Mouse (Mus musculus) midbrain, embryonic 13.5 days (tissue): ENCODE measurements around the gene Ubap2. TPM values are rescaled to one million over a fixed set of nuclear protein-coding genes. Genes with fewer than 3 reads are reported as not detected.
A peak's percentile ranks its signal among the peaks of the same experiment; 100 is the strongest.

ENCODE experiments used
- ATAC-seq: fragments of 200-750 bp; cut with Nextera tagmentation; 2 replicates; pipeline ENCODE4 v1.8.0; 2017; ENCODE audit warnings: mild to moderate bottlenecking, moderate TSS enrichment, moderate library complexity
- H3K27ac ChIP-seq: fragments of 300-500 bp; sonication (generic); 2 replicates; pipeline ENCODE4 v1.5.1; 2015; ENCODE audit warnings: inconsistent platforms, mild to moderate bottlenecking, moderate library complexity
- H3K27me3 ChIP-seq: fragments of 300-500 bp; sonication (generic); 2 replicates; pipeline ENCODE4 v1.6.1; 2015; ENCODE audit warnings: mild to moderate bottlenecking, inconsistent platforms
- H3K36me3 ChIP-seq: fragments of 300-500 bp; sonication (generic); 2 replicates; pipeline ENCODE4 v1.6.1; 2015; ENCODE audit warnings: mild to moderate bottlenecking, inconsistent platforms
- H3K4me1 ChIP-seq: fragments of 300-500 bp; sonication (generic); replicated peaks from 2 replicates; pipeline ENCODE4 v1.6.1; 2015; ENCODE audit warnings: inconsistent platforms
- H3K4me2 ChIP-seq: fragments of 300-500 bp; sonication (generic); replicated peaks from 2 replicates; pipeline ENCODE4 v1.6.1; 2015; ENCODE audit warnings: moderate library complexity, mild to moderate bottlenecking, inconsistent platforms
- H3K4me3 ChIP-seq: fragments of 300-500 bp; sonication (generic); replicated peaks from 2 replicates; pipeline ENCODE4 v1.5.1; 2015; ENCODE audit warnings: mild to moderate bottlenecking, inconsistent platforms
- H3K9ac ChIP-seq: fragments of 300-500 bp; sonication (generic); replicated peaks from 2 replicates; pipeline ENCODE4 v1.6.1; 2015; ENCODE audit warnings: mild to moderate bottlenecking, inconsistent platforms
- H3K9me3 ChIP-seq: fragments of 300-500 bp; sonication (generic); 2 replicates; pipeline ENCODE4 v1.6.1; 2016; ENCODE audit warnings: mild to moderate bottlenecking, inconsistent platforms
- WGBS: fragments of 180-500 bp; shearing (Covaris S2); methylation state at CpG from one replicate; pipeline ENCODE4 v1.1.7; 2015; 5-methylcytosine and 5-hydroxymethylcytosine counted together
- polyA plus RNA-seq: library from polyadenylated mRNA; unstranded; fragments of >200 nt; fragmentation: Nextera tagmentation; extraction: Ambion mirVana; gene quantifications from 2 replicates; pipeline ENCODE4 v1.2.1, GENCODE M21; 2015

Ubap2 gene
- polyA plus RNA-seq, 1 experiment from 2014 or later, result 59.7 TPM

DNA sequence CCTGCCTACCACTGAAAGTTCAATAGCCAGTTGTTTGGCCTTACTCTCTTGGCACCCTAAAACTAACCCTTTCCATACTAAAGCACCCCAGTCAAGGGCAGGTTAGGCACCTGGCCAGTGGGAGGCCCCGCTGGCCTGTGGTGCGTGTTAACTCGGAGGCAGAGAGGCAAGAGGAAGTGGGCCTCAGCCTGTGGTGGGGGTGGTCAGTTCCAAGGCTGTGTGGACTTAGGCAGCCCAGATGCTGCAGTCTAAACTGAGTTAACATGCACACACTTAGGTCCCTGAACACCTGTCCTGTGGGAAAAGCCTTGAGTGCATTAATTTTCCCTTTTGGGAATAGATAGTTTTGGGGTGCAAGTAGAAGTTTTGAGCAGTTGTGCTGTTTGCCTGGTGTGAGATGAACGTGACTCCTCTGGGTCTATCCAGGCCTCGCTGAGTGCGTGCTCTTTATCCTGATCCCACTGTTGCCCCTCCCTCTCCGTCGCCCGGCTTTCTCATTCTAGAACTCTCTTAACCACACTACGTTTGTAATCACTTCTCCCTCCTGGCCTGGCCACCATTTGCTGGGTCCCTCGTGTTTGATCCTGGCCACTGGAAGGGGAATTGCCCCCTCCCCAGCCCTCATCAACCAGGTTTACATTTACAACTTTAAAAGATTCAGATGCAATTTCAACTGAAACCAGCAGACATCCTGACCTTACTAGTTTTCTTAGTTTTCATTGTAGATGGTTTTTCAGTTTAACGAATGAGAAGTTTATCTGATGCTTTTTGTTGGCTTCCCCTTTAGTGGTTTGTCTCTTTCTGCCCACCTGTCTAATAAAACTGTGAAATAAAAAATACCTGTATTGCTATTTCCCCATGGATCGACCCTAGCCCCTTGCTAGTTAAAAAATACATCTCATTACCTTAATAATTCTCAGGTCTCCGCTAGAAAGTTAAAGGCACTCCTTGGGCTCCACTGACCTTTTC lies 82.1 kb downstream of the Ubap2 start:
- no peak overlapping the region for H3K4me3 ChIP-seq
- H3K9ac ChIP-seq, result no peak overlapping the region
- H3K4me2 ChIP-seq, result no peak overlapping the region
- 74% methylated on average over 14 of the region's 14 CpGs for WGBS
- ATAC-seq, result no peak
- no peak overlapping the region for H3K27ac ChIP-seq
- no peaks in the 10 kb centered on the region for H3K4me1 ChIP-seq
- H3K9me3 ChIP-seq, result no peaks in the 10 kb centered on the region
- no peaks in the 10 kb centered on the region for H3K27me3 ChIP-seq
- peaks cover 85% of the 10 kb centered on the region for H3K36me3 ChIP-seq

DNA sequence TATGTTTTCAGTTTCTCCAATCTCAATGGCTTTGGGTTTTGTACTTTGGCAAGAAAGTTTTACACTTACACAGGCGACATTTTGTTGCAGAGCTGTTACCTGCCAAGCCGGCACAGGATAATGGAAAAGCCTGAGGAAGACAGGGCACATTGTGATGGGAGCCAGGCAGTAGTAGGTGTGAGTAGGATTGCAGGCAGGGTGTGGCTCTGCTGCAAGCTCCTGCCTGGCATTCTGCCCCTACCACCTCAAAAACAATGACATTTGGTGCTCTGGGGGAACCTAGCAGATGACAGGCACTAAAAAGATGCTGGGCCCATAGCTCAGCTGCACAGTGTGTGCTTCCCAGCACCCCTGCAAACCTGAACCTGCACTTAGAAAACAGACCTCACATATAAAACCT lies 85.1 kb downstream of the Ubap2 start:
- H3K4me3 ChIP-seq, result no peak overlapping the region
- WGBS, result 97% methylated on average over 2 of the region's 2 CpGs
- ATAC-seq, result no peak
- no peaks in the 10 kb centered on the region for H3K9me3 ChIP-seq
- H3K9ac ChIP-seq, result no peak overlapping the region
- peaks cover 75% of the 10 kb centered on the region for H3K36me3 ChIP-seq
- H3K27me3 ChIP-seq, result no peaks in the 10 kb centered on the region
- H3K4me2 ChIP-seq, result no peak overlapping the region
- H3K4me1 ChIP-seq, result no peaks in the 10 kb centered on the region
- H3K27ac ChIP-seq, result no peak overlapping the region

DNA sequence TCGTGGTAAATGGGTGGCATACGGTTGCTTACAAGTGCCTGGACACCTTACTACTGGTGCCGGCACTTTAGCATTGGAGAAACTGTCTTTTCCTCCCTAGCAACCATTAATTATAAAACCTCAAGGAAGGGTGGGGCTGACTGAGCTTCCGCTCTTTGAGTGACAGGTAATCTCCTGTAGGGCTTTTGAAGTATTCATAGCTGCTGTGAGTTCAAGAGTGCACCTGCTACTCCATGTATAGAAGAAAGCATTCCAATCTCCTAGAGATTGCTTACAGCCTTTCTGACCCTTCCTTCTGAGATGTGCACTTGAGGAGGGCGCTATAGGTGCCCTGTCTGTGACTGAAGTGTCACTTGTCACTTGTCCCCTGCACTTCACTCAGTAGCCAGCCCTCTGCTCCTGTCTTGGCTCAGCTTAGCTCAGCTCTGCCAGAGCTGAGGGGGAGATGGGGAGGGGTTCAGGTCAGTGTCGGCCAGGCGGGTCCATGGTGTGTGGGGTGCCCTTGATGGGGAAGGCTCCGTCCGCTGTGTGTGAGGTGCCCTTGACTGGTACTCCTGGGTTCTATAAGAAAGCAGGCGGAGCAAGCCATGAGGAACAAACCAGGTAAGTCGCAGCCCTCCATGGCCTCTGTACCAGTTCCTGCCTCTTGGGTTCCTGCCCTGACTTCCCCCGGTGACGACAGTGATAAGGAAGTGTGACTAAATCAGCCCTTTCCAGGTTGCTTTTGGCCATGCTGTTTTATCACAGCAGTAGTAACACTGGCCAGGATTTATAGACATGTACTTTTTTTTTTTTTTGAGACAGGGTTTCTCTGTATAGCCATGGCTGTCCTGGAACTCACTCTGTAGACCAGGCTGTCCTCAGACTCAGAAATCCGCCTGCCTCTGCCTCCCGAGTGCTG lies 94.9 kb downstream of the Ubap2 start:
- H3K9ac ChIP-seq, result no peak overlapping the region
- H3K27me3 ChIP-seq, result no peaks in the 10 kb centered on the region
- no peak overlapping the region for H3K4me2 ChIP-seq
- H3K27ac ChIP-seq, result 0 out of 2 replicates have a peak overlapping the region, but pooled peaks have one; percentile 21
- no peaks in the 10 kb centered on the region for H3K4me1 ChIP-seq
- H3K4me3 ChIP-seq, result no peak overlapping the region
- no peaks in the 10 kb centered on the region for H3K9me3 ChIP-seq
- ATAC-seq, result no peak
- peaks cover 55% of the 10 kb centered on the region for H3K36me3 ChIP-seq
- 86% methylated on average over 15 of the region's 15 CpGs for WGBS

DNA sequence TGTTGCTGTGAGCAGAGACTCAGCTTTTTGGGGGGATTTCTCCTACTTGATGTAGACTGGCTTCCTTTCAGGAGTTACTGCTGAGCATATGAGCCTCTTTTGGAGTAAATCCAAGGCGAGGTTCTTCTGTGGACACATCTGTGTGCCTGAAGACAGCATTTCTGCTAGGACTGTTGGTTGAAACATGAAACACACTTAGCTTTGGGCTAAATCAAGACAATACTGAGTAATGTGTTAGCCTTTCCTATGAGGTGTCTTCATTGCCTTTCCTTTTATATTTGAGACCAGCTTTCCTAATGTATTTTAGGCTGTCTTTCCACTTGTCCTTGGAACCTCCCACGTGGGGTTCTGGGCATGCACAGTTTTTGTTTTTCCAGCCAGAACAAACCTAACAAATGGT lies 100.3 kb downstream of the Ubap2 start:
- H3K4me1 ChIP-seq, result no peaks in the 10 kb centered on the region
- no peak overlapping the region for H3K4me2 ChIP-seq
- no peaks in the 10 kb centered on the region for H3K9me3 ChIP-seq
- 86% methylated on average over 2 of the region's 2 CpGs for WGBS
- H3K9ac ChIP-seq, result no peak overlapping the region
- peaks cover 41% of the 10 kb centered on the region for H3K36me3 ChIP-seq
- H3K4me3 ChIP-seq, result no peak overlapping the region
- H3K27me3 ChIP-seq, result no peaks in the 10 kb centered on the region
- ATAC-seq, result no peak
- no peak overlapping the region for H3K27ac ChIP-seq

DNA sequence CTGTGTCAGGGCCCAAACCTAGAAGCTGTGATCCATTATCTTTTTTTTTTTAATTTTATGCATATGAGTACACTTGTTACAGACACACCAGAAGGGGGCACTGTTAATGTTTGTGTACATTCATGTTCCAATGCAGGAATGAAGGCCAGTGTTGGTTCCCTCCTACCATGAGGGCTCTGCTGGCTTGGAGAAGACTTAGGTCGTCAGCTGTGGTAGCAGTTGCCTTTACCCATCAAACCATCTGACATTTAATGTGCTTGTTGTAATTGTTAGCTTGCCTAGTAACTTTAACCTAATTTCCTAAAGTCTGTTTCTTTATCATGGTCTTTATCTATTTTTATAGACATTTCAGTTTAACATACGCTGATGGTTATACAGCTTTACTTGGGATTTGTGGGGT lies 104.0 kb downstream of the Ubap2 start:
- WGBS, result 90% methylated on average over 2 of the region's 2 CpGs
- H3K36me3 ChIP-seq, result peaks cover 31% of the 10 kb centered on the region
- H3K9me3 ChIP-seq, result no peaks in the 10 kb centered on the region
- H3K9ac ChIP-seq, result no peak overlapping the region
- H3K27ac ChIP-seq, result no peak overlapping the region
- no peaks in the 10 kb centered on the region for H3K27me3 ChIP-seq
- H3K4me3 ChIP-seq, result no peak overlapping the region
- H3K4me2 ChIP-seq, result no peak overlapping the region
- H3K4me1 ChIP-seq, result no peaks in the 10 kb centered on the region
- ATAC-seq, result no peak

DNA sequence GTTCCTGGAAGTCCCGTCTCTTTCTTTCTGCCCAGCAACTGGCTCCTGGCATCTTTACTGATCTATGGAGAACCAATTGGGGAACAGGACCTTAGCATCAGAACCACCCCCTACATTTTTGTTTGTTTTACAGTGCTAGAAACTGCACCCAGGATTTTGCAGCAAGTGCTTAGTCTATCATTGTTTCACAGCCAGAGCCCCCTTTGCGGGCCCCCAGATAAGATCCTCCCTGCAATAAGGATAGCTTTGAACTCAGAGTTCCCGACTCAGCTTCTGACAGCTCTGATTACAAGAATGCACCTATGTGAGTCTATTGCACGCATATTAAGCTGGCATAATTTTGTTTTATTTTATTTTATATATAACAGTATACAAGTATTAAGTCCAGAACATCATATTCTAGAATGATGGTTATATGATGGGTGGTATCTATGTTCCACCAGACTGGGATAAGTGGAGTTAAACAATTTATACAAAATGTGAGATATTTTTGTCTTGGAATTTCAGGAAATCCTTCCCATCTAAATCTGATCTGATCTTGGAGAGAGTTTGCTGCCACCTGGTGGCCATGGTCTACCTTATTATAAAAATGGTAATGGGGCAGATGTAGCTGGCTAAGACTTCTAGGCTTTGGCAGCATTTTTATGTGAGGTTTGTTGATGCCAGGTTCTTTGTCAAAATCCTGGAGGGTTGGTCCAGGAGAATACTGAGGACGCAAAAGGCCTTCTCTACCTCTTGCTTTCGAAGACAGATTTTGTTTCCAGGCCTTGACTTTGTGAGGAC lies 109.1 kb downstream of the Ubap2 start:
- Histone ChIP-seq H3K9me3 (no peaks in the 10 kb centered on the region), H3K4me2 (no peak overlapping the region), H3K4me3 (no peak overlapping the region), H3K36me3 (peaks cover 17% of the 10 kb centered on the region), H3K9ac (no peak overlapping the region; the same call in 1 of the 2 replicates), H3K27ac (peak overlapping the region; percentile 79), H3K27me3 (no peaks in the 10 kb centered on the region), H3K4me1 (peaks cover 13% of the 10 kb centered on the region)
- peak; percentile 17; the same call in 1 of the 2 replicates for ATAC-seq
- 76% methylated on average over 6 of the region's 6 CpGs for WGBS

DNA sequence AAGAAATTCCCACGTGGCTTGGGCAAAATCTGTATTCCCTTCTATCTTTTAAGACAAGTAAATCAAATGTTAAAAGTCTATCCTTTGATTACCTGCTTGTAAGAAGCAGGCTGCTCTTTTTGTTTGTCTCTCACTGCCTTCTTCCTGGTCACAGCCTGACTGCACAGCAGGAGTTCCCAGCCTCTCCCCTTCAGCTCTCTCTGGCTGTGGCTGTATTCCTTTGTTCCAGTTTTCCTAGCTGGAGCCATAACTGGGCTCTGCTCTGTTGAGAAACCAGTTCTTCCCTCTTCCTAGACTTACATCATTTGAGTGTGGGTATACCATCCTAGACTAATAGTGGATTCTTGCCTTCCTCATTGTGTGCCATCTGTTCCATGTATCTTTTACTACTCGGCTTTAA lies 110.0 kb downstream of the Ubap2 start:
- peak overlapping the region; percentile 79 for H3K27ac ChIP-seq
- no peak for ATAC-seq
- WGBS, result 27% methylated on average over 2 of the region's 2 CpGs

DNA sequence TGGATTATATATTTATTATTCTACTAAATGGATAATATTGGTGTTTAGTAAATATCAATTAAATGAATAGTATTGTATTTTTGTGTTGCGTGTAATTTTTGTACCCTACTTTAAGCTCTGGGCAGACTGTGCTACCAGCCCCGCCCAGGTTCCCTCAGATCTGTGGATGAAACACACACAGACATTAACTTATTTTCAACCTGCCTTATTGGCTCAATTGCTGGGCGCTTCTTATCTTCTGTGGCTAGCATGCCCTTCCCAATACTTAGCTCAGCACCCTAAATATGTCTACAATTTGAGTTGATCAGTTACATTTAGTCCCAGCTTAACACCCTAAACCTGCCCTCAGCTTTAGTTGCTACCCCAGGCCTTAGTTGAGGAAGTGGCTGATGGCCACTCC lies 113.7 kb downstream of the Ubap2 start:
- no peaks in the 10 kb centered on the region for H3K27me3 ChIP-seq
- H3K27ac ChIP-seq, result no peak overlapping the region
- peaks cover 21% of the 10 kb centered on the region for H3K4me1 ChIP-seq
- ATAC-seq, result no peak
- no peaks in the 10 kb centered on the region for H3K36me3 ChIP-seq
- no peak overlapping the region for H3K9ac ChIP-seq
- H3K9me3 ChIP-seq, result no peaks in the 10 kb centered on the region
- H3K4me3 ChIP-seq, result no peak overlapping the region
- 97% methylated on average over 3 of the region's 3 CpGs for WGBS
- H3K4me2 ChIP-seq, result no peak overlapping the region

More for the DNA sequence above, 110.0 kb downstream of the Ubap2 start:
- no peak overlapping the region for H3K4me2 ChIP-seq
- no peak overlapping the region for H3K9ac ChIP-seq
- no peak overlapping the region for H3K4me3 ChIP-seq
- H3K9me3 ChIP-seq, result no peaks in the 10 kb centered on the region
- peaks cover 16% of the 10 kb centered on the region for H3K36me3 ChIP-seq
- peaks cover 13% of the 10 kb centered on the region for H3K4me1 ChIP-seq
- H3K27me3 ChIP-seq, result no peaks in the 10 kb centered on the region

DNA sequence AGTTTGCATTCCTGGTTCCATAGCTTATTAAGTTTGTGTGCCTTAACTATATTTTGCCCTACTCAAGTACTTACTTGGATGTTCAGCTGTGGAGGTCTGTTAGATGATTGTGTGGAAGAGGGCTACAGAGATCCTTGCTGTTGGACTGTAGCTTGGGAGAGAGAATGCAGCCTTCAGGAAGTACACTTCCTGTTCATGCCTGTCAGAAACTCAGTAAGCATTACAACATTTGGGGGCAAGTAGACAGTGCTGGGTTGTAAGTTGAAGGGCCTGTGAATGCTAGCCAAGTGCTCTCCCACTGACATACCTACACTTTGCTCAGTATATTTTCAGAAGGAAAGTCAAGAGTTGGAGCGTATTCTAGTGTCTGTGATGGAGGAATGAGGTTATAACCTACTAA lies 116.7 kb downstream of the Ubap2 start:
- no peak for ATAC-seq
- Histone ChIP-seq H3K27ac (no peak overlapping the region), H3K4me3 (no peak overlapping the region), H3K9ac (no peak overlapping the region), H3K4me2 (no peak overlapping the region), H3K9me3 (no peaks in the 10 kb centered on the region), H3K27me3 (no peaks in the 10 kb centered on the region), H3K4me1 (peaks cover 8% of the 10 kb centered on the region), H3K36me3 (no peaks in the 10 kb centered on the region)
- 96% methylated on average over 1 of the region's 1 CpGs for WGBS

DNA sequence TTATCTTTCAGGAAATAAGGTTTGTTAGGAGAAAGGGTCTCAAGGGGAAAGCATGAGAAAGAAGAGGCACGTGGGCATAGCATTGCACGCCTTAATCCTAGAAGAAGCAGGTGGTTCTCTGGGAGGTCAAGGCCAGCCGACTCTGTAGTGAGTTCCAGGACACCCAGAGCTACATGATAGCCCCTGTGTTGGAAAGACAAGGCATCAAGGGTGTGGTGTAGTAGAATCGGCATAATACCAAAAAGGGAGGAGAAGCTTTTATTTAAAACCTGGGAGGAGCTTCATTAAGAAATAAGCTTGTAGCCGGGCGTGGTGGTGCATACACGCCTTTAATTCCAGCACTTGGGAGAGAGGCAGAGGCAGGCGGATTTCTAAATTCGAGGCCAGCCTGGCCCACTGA lies 118.0 kb downstream of the Ubap2 start:
- ATAC-seq, result no peak
- Histone ChIP-seq H3K4me3 (no peak overlapping the region), H3K9ac (no peak overlapping the region), H3K27me3 (no peaks in the 10 kb centered on the region), H3K27ac (no peak overlapping the region), H3K4me2 (no peak overlapping the region), H3K9me3 (no peaks in the 10 kb centered on the region), H3K4me1 (peaks cover 11% of the 10 kb centered on the region), H3K36me3 (no peaks in the 10 kb centered on the region)
- WGBS, result 89% methylated on average over 9 of the region's 9 CpGs

DNA sequence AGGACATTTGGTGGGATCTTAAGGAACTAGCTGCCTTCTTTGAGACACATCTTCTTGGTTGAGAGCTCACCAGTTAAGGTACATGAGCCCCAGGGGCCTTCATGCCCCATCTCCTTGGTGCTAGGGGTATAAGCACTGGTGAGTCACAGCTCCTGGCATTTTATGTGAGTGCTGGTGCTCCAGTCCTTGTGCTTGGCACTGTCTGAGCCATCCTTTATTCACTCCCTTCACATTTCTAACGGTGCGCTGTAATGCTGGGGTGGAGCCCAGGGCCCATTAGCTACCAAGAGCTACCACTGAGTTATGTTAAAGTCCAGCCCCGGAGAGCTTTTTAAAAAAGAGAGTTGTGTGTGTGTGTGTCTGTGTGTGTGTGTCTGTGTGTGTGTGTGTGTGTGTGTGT lies 121.8 kb downstream of the Ubap2 start:
- H3K9ac ChIP-seq, result no peak overlapping the region
- H3K4me1 ChIP-seq, result peaks cover 11% of the 10 kb centered on the region
- WGBS, result 93% methylated on average over 3 of the region's 3 CpGs
- no peaks in the 10 kb centered on the region for H3K27me3 ChIP-seq
- H3K4me3 ChIP-seq, result no peak overlapping the region
- H3K4me2 ChIP-seq, result no peak overlapping the region
- no peak overlapping the region for H3K27ac ChIP-seq
- no peaks in the 10 kb centered on the region for H3K36me3 ChIP-seq
- no peaks in the 10 kb centered on the region for H3K9me3 ChIP-seq
- ATAC-seq, result no peak
